ENCODE assay signal across 8 mouse cellular contexts in genomic region chr9:118488138-118488895, GRCm38 (mm10). TPM values are rescaled to one million over a fixed set of nuclear protein-coding genes. Genes with fewer than 3 reads are reported as not detected.
DNase-seq lines count a peak whose midpoint lies in the region; ATAC-seq and TF ChIP-seq lines count a peak whose summit lies in the region.
"Had no signal": no experiment of that assay in that cellular context is flagged by ENCODE, and none has a peak within 500 bp of the region (broad histone marks: within the 10 kb centered on the region; RNA-seq: fewer than 3 reads in every experiment).

No protein-coding gene starts in this region.

- H3K36me3 ChIP-seq in megakaryocyte, embryonic 14.5 days (replicated peaks; ENCODE audit: low read length), result no peaks in the 10 kb centered on the region
- no peaks in the 10 kb centered on the region for H3K36me3 ChIP-seq in stomach, postnatal 0 days (ENCODE audit: control insufficient read depth, insufficient read depth, low read length)

- peaks cover 40% of the 10 kb centered on the region for H3K4me1 ChIP-seq in megakaryocyte, embryonic 14.5 days
- peaks cover 3% of the 10 kb centered on the region for H3K4me1 ChIP-seq in stomach, postnatal 0 days (replicated peaks; ENCODE audit: control insufficient read depth, insufficient read depth)

- intact Hi-C loops in heart, postnatal 10 days (cut with DNase I), result loop anchor here (5.0 kb wide), 1 partner anchor 336 kb away; the partner anchor contains the start of gene Cmc1

- TF ChIP-seq EP300 in stomach, postnatal 0 days (optimal IDR thresholded peaks at IDR 0.05), result no peak

- no peak overlapping the region for H3K9ac ChIP-seq in stomach, postnatal 0 days (ENCODE audit: low read length)

- peak overlapping the region; percentile 60 for H3K4me2 ChIP-seq in stomach, postnatal 0 days (replicated peaks; ENCODE audit: low read depth)

- H3K27me3 ChIP-seq in megakaryocyte, embryonic 14.5 days (replicated peaks), result peaks cover 81% of the 10 kb centered on the region
- H3K27me3 ChIP-seq in stomach, postnatal 0 days (ENCODE audit: control insufficient read depth, insufficient read depth, low read length), result peaks cover 11% of the 10 kb centered on the region

- peak; percentile 61 for TF ChIP-seq CTCF in stomach, postnatal 0 days (IDR thresholded peaks at IDR 0.05; ENCODE audit: low read depth)

- WGBS in stomach, postnatal 0 days, result 1% methylated on average over 28 of the region's 28 CpGs

- no peak for ATAC-seq in stomach, postnatal 0 days (ENCODE audit: low FRiP score, low TSS enrichment)

- no peak overlapping the region for H3K27ac ChIP-seq in stomach, postnatal 0 days (replicated peaks)

- peak overlapping the region; percentile 88 for H3K4me3 ChIP-seq in megakaryocyte, embryonic 14.5 days (replicated peaks)
- H3K4me3 ChIP-seq in stomach, postnatal 0 days (ENCODE audit: low read depth, low read length), result peak overlapping the region; percentile 35

- peaks cover under 1% of the 10 kb centered on the region; the same call in 1 of the 2 replicates for H3K9me3 ChIP-seq in megakaryocyte, embryonic 14.5 days
- H3K9me3 ChIP-seq in stomach, postnatal 0 days (ENCODE audit: control insufficient read depth, low read length), result no peaks in the 10 kb centered on the region

- peak; percentile 66 for DNase-seq in CD4-positive helper T cell, adult 2 months (ENCODE audit: low read depth, low spot score)
- DNase-seq in NIH3T3 (ENCODE audit: low read depth), result peak; percentile 65
- peak; percentile 83 for DNase-seq in embryo, embryonic 10.5 days (ENCODE audit: low spot score)
- peak; percentile 74 to 77 for DNase-seq in heart, postnatal 10 days
- DNase-seq in kidney, postnatal 36 days, result peak; percentile 54 to 74
- peak; percentile 65 for DNase-seq in stomach, postnatal 0 days (ENCODE audit: low spot score)

RNA-seq across cellular contexts. Expression of gene Eomes, which starts 10.3 kb away (rescaled TPM):
- total RNA-seq in heart, postnatal 10 days (2021), result not detected
- not detected in 2 replicates for polyA plus RNA-seq in megakaryocyte, embryonic 14.5 days (2012; ENCODE audit: insufficient read depth, low replicate concordance)
- polyA plus RNA-seq in stomach, postnatal 0 days (2015; fragmentation: Nextera tagmentation; extraction: Ambion mirVana), result 0.07 and 0.11 TPM in 2 replicates
- total RNA-seq: gastrocnemius, postnatal 4 days had no signal

RNA-seq across cellular contexts. Expression of gene Golga4, which starts 17.8 kb away (rescaled TPM):
- total RNA-seq in heart, postnatal 10 days (2021), result 100 to 1,000 TPM; 171 to 176 TPM
- 1.2 and 11.7 TPM in 2 replicates for polyA plus RNA-seq in megakaryocyte, embryonic 14.5 days (2012; ENCODE audit: insufficient read depth, low replicate concordance)
- polyA plus RNA-seq in stomach, postnatal 0 days (2015; fragmentation: Nextera tagmentation; extraction: Ambion mirVana), result 34.2 and 37.0 TPM in 2 replicates
